Mouse (Mus musculus) heart, embryonic 10.5 days (tissue): ENCODE results near the gene Ctnnd2. TPM values are rescaled to one million over a fixed set of nuclear protein-coding genes. Genes with fewer than 3 reads are reported as not detected.

ENCODE experiments used
- DNase-seq: peaks from one replicate; pipeline ENCODE4 v3.0.0-alpha.2; 2017; ENCODE audit warnings: low spot score
- H3K27ac ChIP-seq: fragments of 300-500 bp; sonication (generic); 2 replicates; pipeline ENCODE4 v1.5.1; 2016; ENCODE audit warnings: mild to moderate bottlenecking
- H3K27me3 ChIP-seq: fragments of 300-500 bp; sonication (generic); 2 replicates; pipeline ENCODE4 v1.6.1; 2016; ENCODE audit warnings: mild to moderate bottlenecking; ENCODE audit not compliant: poor library complexity, insufficient read depth, severe bottlenecking
- H3K36me3 ChIP-seq: fragments of 300-500 bp; sonication (generic); 2 replicates; pipeline ENCODE4 v1.6.1; 2016; ENCODE audit warnings: mild to moderate bottlenecking, moderate library complexity
- H3K4me1 ChIP-seq: fragments of 300-500 bp; sonication (generic); 2 replicates; pipeline ENCODE4 v1.6.1; 2016; ENCODE audit warnings: mild to moderate bottlenecking
- H3K4me3 ChIP-seq: fragments of 300-500 bp; sonication (generic); 2 replicates; pipeline ENCODE4 v1.5.1; 2016; ENCODE audit warnings: mild to moderate bottlenecking, moderate library complexity
- H3K9me3 ChIP-seq: fragments of 300-500 bp; sonication (generic); 2 replicates; pipeline ENCODE4 v1.6.1; 2016; ENCODE audit warnings: mild to moderate bottlenecking, moderate library complexity
- WGBS: fragments of 180-500 bp; shearing (Covaris S2); methylation state at CpG from one replicate; pipeline ENCODE4 v1.1.7; 2016; 5-methylcytosine and 5-hydroxymethylcytosine counted together
- polyA plus RNA-seq: library from polyadenylated mRNA; unstranded; fragments of >200 nt; fragmentation: Nextera tagmentation; extraction: Ambion mirVana; gene quantifications from 2 replicates; pipeline ENCODE4 v1.2.1, GENCODE M21; 2016

The Ctnnd2 gene
- polyA plus RNA-seq, 1 experiment from 2014 or later = 4.2 TPM

DNA sequence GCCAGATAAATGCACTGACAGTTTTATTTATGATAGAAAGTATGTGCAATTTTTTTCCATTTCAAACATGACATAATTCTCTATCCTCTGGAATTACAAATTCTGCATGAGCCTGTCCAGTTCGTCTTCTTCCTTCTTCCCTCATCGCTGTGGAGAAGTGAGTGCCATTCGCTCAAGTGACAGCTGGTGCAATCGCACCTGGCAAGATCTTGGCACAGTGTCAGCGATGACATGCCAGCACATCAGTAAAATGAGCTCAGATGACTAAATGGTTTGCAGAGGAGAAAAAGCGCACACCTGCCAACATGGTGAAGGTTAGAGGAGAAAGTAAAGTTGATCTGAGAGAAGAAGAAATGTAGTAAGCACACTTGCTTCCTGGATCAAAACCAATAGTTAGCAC lies 885.9 kb downstream of the Ctnnd2 start:
- no peaks in the 10 kb centered on the region for H3K36me3 ChIP-seq
- no peak overlapping the region for H3K27ac ChIP-seq
- no peaks in the 10 kb centered on the region for H3K9me3 ChIP-seq
- no peak for DNase-seq
- H3K4me3 ChIP-seq = no peak overlapping the region
- 85% methylated on average over 6 of the region's 6 CpGs for WGBS
- H3K4me1 ChIP-seq = no peaks in the 10 kb centered on the region
- no peaks in the 10 kb centered on the region for H3K27me3 ChIP-seq

DNA sequence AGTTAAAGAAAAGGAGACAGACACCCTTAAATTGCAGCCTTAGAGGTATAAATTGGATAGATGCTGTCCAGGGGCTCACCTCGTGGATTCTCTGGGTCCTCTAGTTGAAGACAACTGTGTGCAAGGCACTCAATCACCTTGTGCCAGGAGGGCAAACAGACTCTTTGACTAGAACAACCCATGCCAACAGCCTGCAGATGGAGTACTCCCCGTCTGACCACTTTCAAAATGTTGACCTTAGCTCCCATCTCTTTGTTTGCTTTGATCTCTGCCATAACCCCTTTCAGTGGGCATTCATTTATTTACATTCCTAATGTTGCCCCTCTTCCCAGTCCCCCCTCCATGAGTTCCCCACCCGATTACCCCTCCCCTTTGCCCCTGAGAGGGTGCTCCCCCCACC lies 891.3 kb downstream of the Ctnnd2 start:
- no peak overlapping the region for H3K4me3 ChIP-seq
- DNase-seq = no peak
- no peaks in the 10 kb centered on the region for H3K4me1 ChIP-seq
- no peaks in the 10 kb centered on the region for H3K9me3 ChIP-seq
- no peaks in the 10 kb centered on the region for H3K27me3 ChIP-seq
- no peaks in the 10 kb centered on the region for H3K36me3 ChIP-seq
- no peak overlapping the region for H3K27ac ChIP-seq
- WGBS = 56% methylated on average over 3 of the region's 3 CpGs

- no peaks in the 10 kb centered on the region for H3K27me3 ChIP-seq
- no peak overlapping the region for H3K27ac ChIP-seq
- DNase-seq = no peak
- 75% methylated on average over 2 of the region's 2 CpGs for WGBS
- H3K4me1 ChIP-seq = no peaks in the 10 kb centered on the region
- H3K9me3 ChIP-seq = no peaks in the 10 kb centered on the region
- no peak overlapping the region for H3K4me3 ChIP-seq
- H3K36me3 ChIP-seq = no peaks in the 10 kb centered on the region
Observed at GRCm38 (mm10) chr15:31068127-31068526, 895.7 kb downstream of the Ctnnd2 start.

DNA sequence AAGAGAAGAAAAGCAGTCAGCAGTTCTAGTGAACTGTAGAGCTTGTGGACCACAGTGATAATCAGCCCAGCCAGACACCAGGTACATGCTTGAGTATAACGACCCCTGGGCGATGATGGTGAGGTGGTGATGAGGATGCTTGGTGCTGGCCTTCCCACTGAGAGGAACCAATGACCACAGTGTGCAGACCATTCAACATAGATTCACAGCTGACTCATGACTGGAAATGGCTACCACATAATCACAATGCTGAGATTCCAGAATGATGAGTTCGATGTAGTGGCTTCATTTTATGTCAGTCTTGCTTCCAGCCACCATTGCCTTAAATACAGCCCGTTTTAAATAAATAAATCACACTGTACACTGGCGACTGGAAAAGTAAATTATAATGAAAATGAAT lies 897.9 kb downstream of the Ctnnd2 start:
- Histone ChIP-seq H3K36me3 (no peaks in the 10 kb centered on the region), H3K9me3 (no peaks in the 10 kb centered on the region), H3K27ac (no peak overlapping the region), H3K27me3 (no peaks in the 10 kb centered on the region), H3K4me3 (no peak overlapping the region), H3K4me1 (no peaks in the 10 kb centered on the region)
- WGBS = 79% methylated on average over 5 of the region's 5 CpGs
- no peak for DNase-seq
